Mouse (Mus musculus) embryonic fibroblast, embryonic 13.5 days (primary cell): ENCODE data around the gene Arl15. TPM values are rescaled to one million over a fixed set of nuclear protein-coding genes. Genes with fewer than 3 reads are reported as not detected.
A peak's percentile ranks its signal among the peaks of the same experiment; 100 is the strongest.

ENCODE experiments used
- H3K27ac ChIP-seq: 2 replicates; pipeline ENCODE4 v1.5.1; 2012; ENCODE audit warnings: low read length, control low read depth, inconsistent platforms; ENCODE audit not compliant: insufficient read depth
- H3K4me1 ChIP-seq: 2 replicates; pipeline ENCODE4 v1.6.1; 2011; ENCODE audit warnings: low read length; ENCODE audit not compliant: control insufficient read depth, insufficient read depth
- H3K4me3 ChIP-seq: 2 replicates; pipeline ENCODE4 v1.5.1; 2011; ENCODE audit warnings: mild to moderate bottlenecking, control low read depth, low read length; ENCODE audit not compliant: insufficient read depth
- CTCF ChIP-seq: IDR thresholded peaks from 2 replicates; pipeline ENCODE4 v1.5.1; 2011; ENCODE audit warnings: mild to moderate bottlenecking, control low read depth, low read length, moderate library complexity, borderline replicate concordance; ENCODE audit not compliant: insufficient read depth
- POLR2A ChIP-seq: IDR thresholded peaks from 2 replicates; pipeline ENCODE4 v1.6.1; 2011; ENCODE audit warnings: low read depth, mild to moderate bottlenecking, control low read depth, low read length, moderate library complexity
- polyA plus RNA-seq: library from polyadenylated mRNA; stranded (reverse); fragments of >200 nt; gene quantifications from 2 replicates; pipeline ENCODE4 v1.2.4, GENCODE M21; 2011; ENCODE audit warnings: low read depth; ENCODE audit not compliant: missing spikeins, insufficient read length

Gene Arl15
- polyA plus RNA-seq, 1 experiment, result 26.9 TPM

DNA sequence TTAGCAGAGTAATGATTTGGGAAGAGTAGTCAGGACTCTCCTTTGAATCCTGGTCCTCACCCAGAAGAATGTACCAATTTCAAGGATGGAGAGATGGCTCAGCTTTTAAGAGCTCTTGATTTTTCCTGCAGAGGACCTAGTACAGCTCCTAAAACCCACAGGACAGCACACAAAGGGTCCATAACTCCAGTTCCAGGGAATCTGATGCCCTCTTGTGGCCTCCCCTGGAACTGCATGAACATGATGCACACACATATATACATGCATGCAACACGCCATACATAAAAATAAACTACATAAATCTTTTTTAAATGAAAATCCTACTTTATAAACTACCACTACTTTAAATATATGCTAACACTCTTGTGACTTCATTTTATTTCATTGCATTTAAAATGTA lies 70.6 kb downstream of the Arl15 start:
- Histone ChIP-seq H3K4me3 (no peak overlapping the region), H3K27ac (no peak overlapping the region), H3K4me1 (peaks cover 2% of the 10 kb centered on the region; the same call in 1 of the 2 replicates)
- TF ChIP-seq CTCF (peak; percentile 45; the same call in 1 of the 2 replicates), POLR2A (no peak)

- no peak for TF ChIP-seq POLR2A
- TF ChIP-seq CTCF, result no peak
- Histone ChIP-seq H3K4me3 (no peak overlapping the region), H3K27ac (0 out of 2 replicates have a peak overlapping the region, but pooled peaks have one; percentile 10), H3K4me1 (peaks cover 2% of the 10 kb centered on the region; the same call in 1 of the 2 replicates)
Measured at GRCm38 (mm10) chr13:113865378-113865777, 71.1 kb downstream of the Arl15 start.

DNA sequence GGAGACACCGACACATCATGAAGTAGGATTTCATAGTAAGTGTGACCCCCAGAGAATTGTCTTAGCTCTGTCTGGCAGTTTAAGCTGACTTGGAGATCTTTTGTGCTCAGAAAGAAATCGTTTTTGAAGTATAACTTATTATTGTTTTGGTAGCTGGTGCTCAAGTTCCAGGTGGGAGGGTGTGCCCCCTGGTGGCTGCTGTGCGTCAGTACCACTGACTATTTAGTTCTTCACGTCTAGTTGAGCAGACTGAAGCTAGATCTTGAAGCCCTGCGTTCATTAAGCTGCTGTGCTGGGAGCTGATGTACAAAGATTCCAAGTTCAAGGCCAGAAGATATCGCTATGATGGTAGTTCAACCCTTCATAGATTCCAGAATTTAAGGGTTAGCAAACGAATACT lies 71.5 kb downstream of the Arl15 start:
- H3K4me3 ChIP-seq, result no peak overlapping the region
- 0 out of 2 replicates have a peak overlapping the region, but pooled peaks have one; percentile 10 for H3K27ac ChIP-seq
- no peak for TF ChIP-seq POLR2A
- TF ChIP-seq CTCF, result peak; percentile 87; the same call in 1 of the 2 replicates
- H3K4me1 ChIP-seq, result peaks cover 2% of the 10 kb centered on the region; the same call in 1 of the 2 replicates

DNA sequence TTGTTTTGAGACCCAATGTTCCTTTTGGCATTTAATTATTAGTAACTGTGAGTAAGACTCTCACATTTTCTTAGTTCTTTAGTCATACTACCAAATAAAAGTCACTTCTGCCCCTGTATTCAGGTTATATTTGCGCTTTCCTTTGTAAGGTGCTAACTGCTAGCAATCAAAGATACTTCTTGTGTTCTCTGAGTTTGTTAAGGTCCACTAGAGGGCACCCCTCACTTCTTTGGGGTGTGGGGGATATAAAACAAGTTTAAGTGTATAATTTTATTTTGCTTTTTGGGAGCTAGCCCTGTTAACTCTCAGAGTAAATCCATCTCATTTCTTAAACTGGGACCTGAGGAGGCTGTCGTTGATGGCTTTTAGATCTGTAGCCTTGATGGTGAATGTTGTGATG lies 73.4 kb downstream of the Arl15 start:
- H3K4me1 ChIP-seq, result peaks cover 2% of the 10 kb centered on the region; the same call in 1 of the 2 replicates
- H3K4me3 ChIP-seq, result no peak overlapping the region
- TF ChIP-seq CTCF, result no peak
- no peak for TF ChIP-seq POLR2A
- H3K27ac ChIP-seq, result peak overlapping the region; percentile 85

GRCm38 (mm10) chr13:113869212-113870205 lies 75.2 kb downstream of the Arl15 start:
- TF ChIP-seq POLR2A (no peak), CTCF (peak; percentile 43; the same call in 1 of the 2 replicates)
- Histone ChIP-seq H3K27ac (no peak overlapping the region), H3K4me3 (no peak overlapping the region), H3K4me1 (peaks cover 2% of the 10 kb centered on the region; the same call in 1 of the 2 replicates)

DNA sequence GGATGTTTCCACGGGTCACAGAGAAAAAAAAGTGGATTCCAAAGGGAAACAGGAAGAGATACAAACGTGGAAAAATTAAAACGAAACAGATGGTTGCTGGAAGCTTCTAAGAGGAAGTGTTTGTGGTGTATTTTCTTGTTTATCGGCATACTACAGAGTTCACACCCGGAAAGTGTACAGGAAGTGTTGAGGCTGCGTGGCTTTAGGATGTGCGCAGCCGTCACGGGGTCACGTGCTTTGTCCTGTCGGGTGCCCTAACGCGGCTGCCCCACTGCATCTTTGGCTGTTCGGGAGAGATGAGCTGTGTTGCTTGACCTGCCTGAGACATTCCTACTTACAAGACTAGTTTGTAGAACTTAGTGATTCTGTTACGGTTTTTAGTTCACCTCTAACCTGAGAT lies 76.1 kb downstream of the Arl15 start:
- no peak for TF ChIP-seq POLR2A
- no peak for TF ChIP-seq CTCF
- peaks cover 2% of the 10 kb centered on the region; the same call in 1 of the 2 replicates for H3K4me1 ChIP-seq
- no peak overlapping the region for H3K4me3 ChIP-seq
- H3K27ac ChIP-seq, result no peak overlapping the region

- TF ChIP-seq POLR2A, result no peak
- no peak for TF ChIP-seq CTCF
- no peak overlapping the region for H3K27ac ChIP-seq
- H3K4me3 ChIP-seq, result no peak overlapping the region
- no peaks in the 10 kb centered on the region for H3K4me1 ChIP-seq
Measured at GRCm38 (mm10) chr13:113871853-113872252, 77.5 kb downstream of the Arl15 start.

GRCm38 (mm10) chr13:113875724-113876123 lies 81.4 kb downstream of the Arl15 start:
- TF ChIP-seq CTCF, result no peak
- no peak for TF ChIP-seq POLR2A
- H3K27ac ChIP-seq, result no peak overlapping the region
- H3K4me3 ChIP-seq, result no peak overlapping the region
- H3K4me1 ChIP-seq, result peaks cover 2% of the 10 kb centered on the region; the same call in 1 of the 2 replicates

- TF ChIP-seq POLR2A (no peak), CTCF (peak; percentile 93)
- H3K27ac ChIP-seq, result no peak overlapping the region
- H3K4me1 ChIP-seq, result peaks cover 2% of the 10 kb centered on the region; the same call in 1 of the 2 replicates
- H3K4me3 ChIP-seq, result no peak overlapping the region
Measured at GRCm38 (mm10) chr13:113877420-113877819, 83.1 kb downstream of the Arl15 start.

GRCm38 (mm10) chr13:113878571-113878970 lies 84.3 kb downstream of the Arl15 start:
- H3K27ac ChIP-seq, result no peak overlapping the region
- TF ChIP-seq POLR2A, result no peak
- TF ChIP-seq CTCF, result no peak
- H3K4me3 ChIP-seq, result no peak overlapping the region
- peaks cover 2% of the 10 kb centered on the region; the same call in 1 of the 2 replicates for H3K4me1 ChIP-seq
